Mouse (Mus musculus): ENCODE results near the gene Calr. TPM values are rescaled to one million over a fixed set of nuclear protein-coding genes. Genes with fewer than 3 reads are reported as not detected.

The Calr gene
- polyA plus RNA-seq, 1 experiment from 2014 or later, result 730 TPM

- peak; percentile 55 for ATAC-seq (ENCODE audit: low FRiP score)
- Histone ChIP-seq H3K27me3 (replicated peaks) (peaks cover 7% of the 10 kb centered on the region; the same call in 1 of the 2 replicates), H3K4me1 (peaks cover 16% of the 10 kb centered on the region), H3K9me3 (replicated peaks) (no peaks in the 10 kb centered on the region), H3K4me3 (replicated peaks) (peak overlapping the region; percentile 49), H3K27ac (replicated peaks) (no peak overlapping the region), H3K36me3 (peaks cover 24% of the 10 kb centered on the region), H3K4me2 (peak overlapping the region; percentile 97), H3K9ac (replicated peaks) (peak overlapping the region; percentile 47)
- WGBS, result 4% methylated on average over 54 of the region's 54 CpGs
Observed at GRCm38 (mm10) chr8:84872309-84872965, 25.7 kb upstream of the Calr start.

- 16% methylated on average over 41 of the region's 46 CpGs for WGBS
- Histone ChIP-seq H3K27me3 (replicated peaks) (peaks cover 7% of the 10 kb centered on the region; the same call in 1 of the 2 replicates), H3K4me3 (replicated peaks) (peak within 1 kb of the TSS; percentile 49), H3K4me1 (peaks cover 16% of the 10 kb centered on the region), H3K9me3 (replicated peaks) (no peaks in the 10 kb centered on the region), H3K4me2 (peak within 1 kb of the TSS; percentile 97), H3K9ac (replicated peaks) (peak within 1 kb of the TSS; percentile 47), H3K27ac (replicated peaks) (no peak within 1 kb of the TSS), H3K36me3 (peaks cover 32% of the 10 kb centered on the region)
- ATAC-seq (ENCODE audit: low FRiP score), result peak; percentile 84
Observed at GRCm38 (mm10) chr8:84871376-84872308, 24.9 kb upstream of the Calr start, which contains the start of gene Syce2. Gene Syce2 (plus strand): TSS chr8:84872111.

- WGBS, result under 1% methylated on average over 39 of the region's 39 CpGs
- H3K27ac ChIP-seq (replicated peaks), result peak within 1 kb of the TSS; percentile 84
- no peaks in the 10 kb centered on the region for H3K9me3 ChIP-seq (replicated peaks)
- H3K4me1 ChIP-seq, result peaks cover 22% of the 10 kb centered on the region
- peak; percentile 93 for ATAC-seq (ENCODE audit: low FRiP score)
- no peaks in the 10 kb centered on the region for H3K27me3 ChIP-seq (replicated peaks)
- H3K36me3 ChIP-seq, result peaks cover 24% of the 10 kb centered on the region
- peak within 1 kb of the TSS; percentile 90 for H3K4me2 ChIP-seq
- H3K9ac ChIP-seq (replicated peaks), result peak within 1 kb of the TSS; percentile 82
- H3K4me3 ChIP-seq (replicated peaks), result peak within 1 kb of the TSS; percentile 79
Observed at GRCm38 (mm10) chr8:84856864-84857441, 10.2 kb upstream of the Calr start, which contains the start of gene Farsa. Gene Farsa (plus strand): TSS chr8:84856989.

- Histone ChIP-seq H3K27me3 (replicated peaks) (no peaks in the 10 kb centered on the region), H3K9ac (replicated peaks) (no peak overlapping the region), H3K36me3 (peaks cover 20% of the 10 kb centered on the region), H3K4me2 (peak overlapping the region; percentile 90; the same call in 1 of the 2 replicates), H3K9me3 (replicated peaks) (no peaks in the 10 kb centered on the region), H3K27ac (replicated peaks) (no peak overlapping the region), H3K4me3 (replicated peaks) (no peak overlapping the region; the same call in 1 of the 2 replicates), H3K4me1 (peaks cover 22% of the 10 kb centered on the region)
- 98% methylated on average over 3 of the region's 3 CpGs for WGBS
- ATAC-seq (ENCODE audit: low FRiP score), result peak; percentile 29; the same call in 1 of the 2 replicates
Observed at GRCm38 (mm10) chr8:84856434-84856833, 9.7 kb upstream of the Calr start.

- peak overlapping the region; percentile 74 for H3K9ac ChIP-seq (replicated peaks)
- H3K27ac ChIP-seq (replicated peaks), result peak overlapping the region; percentile 87
- ATAC-seq (ENCODE audit: low FRiP score), result no peak
- no peaks in the 10 kb centered on the region for H3K9me3 ChIP-seq (replicated peaks)
- no peaks in the 10 kb centered on the region for H3K27me3 ChIP-seq (replicated peaks)
- peak overlapping the region; percentile 79 for H3K4me2 ChIP-seq
- peak overlapping the region; percentile 63 for H3K4me3 ChIP-seq (replicated peaks)
- 39% methylated on average over 6 of the region's 6 CpGs for WGBS
- H3K36me3 ChIP-seq, result peaks cover 24% of the 10 kb centered on the region
- peaks cover 34% of the 10 kb centered on the region for H3K4me1 ChIP-seq
Observed at GRCm38 (mm10) chr8:84847684-84848435, 1.1 kb upstream of the Calr start.

- Histone ChIP-seq H3K4me3 (replicated peaks) (peak overlapping the region; percentile 63), H3K4me2 (peak overlapping the region; percentile 77), H3K27me3 (replicated peaks) (no peaks in the 10 kb centered on the region), H3K9me3 (replicated peaks) (no peaks in the 10 kb centered on the region), H3K27ac (replicated peaks) (peak overlapping the region; percentile 83), H3K9ac (replicated peaks) (peak overlapping the region; percentile 89), H3K4me1 (peaks cover 47% of the 10 kb centered on the region), H3K36me3 (peaks cover 41% of the 10 kb centered on the region)
- peak; percentile 21 for ATAC-seq (ENCODE audit: low FRiP score)
- 1% methylated on average over 30 of the region's 30 CpGs for WGBS
Observed at GRCm38 (mm10) chr8:84846094-84846721, 526 bp downstream of the Calr start.

- H3K4me3 ChIP-seq (replicated peaks), result peak overlapping the region; percentile 63
- 17% methylated on average over 12 of the region's 12 CpGs for WGBS
- peaks cover 48% of the 10 kb centered on the region for H3K4me1 ChIP-seq
- peak overlapping the region; percentile 89 for H3K9ac ChIP-seq (replicated peaks)
- H3K27me3 ChIP-seq (replicated peaks), result no peaks in the 10 kb centered on the region
- ATAC-seq (ENCODE audit: low FRiP score), result no peak
- peaks cover 42% of the 10 kb centered on the region for H3K36me3 ChIP-seq
- peak overlapping the region; percentile 77 for H3K4me2 ChIP-seq
- H3K27ac ChIP-seq (replicated peaks), result peak overlapping the region; percentile 83
- H3K9me3 ChIP-seq (replicated peaks), result no peaks in the 10 kb centered on the region
Observed at GRCm38 (mm10) chr8:84845355-84846093, 1.2 kb downstream of the Calr start.

- Histone ChIP-seq H3K4me2 (peak overlapping the region; percentile 77), H3K27ac (replicated peaks) (peak overlapping the region; percentile 54; the same call in 1 of the 2 replicates), H3K4me1 (peaks cover 51% of the 10 kb centered on the region), H3K9ac (replicated peaks) (peak overlapping the region; percentile 89; the same call in 1 of the 2 replicates), H3K9me3 (replicated peaks) (no peaks in the 10 kb centered on the region), H3K36me3 (peaks cover 42% of the 10 kb centered on the region), H3K27me3 (replicated peaks) (no peaks in the 10 kb centered on the region), H3K4me3 (replicated peaks) (peak overlapping the region; percentile 63)
- ATAC-seq (ENCODE audit: low FRiP score), result no peak
- 89% methylated on average over 9 of the region's 9 CpGs for WGBS
Observed at GRCm38 (mm10) chr8:84844397-84845070, 2.2 kb downstream of the Calr start.

- peaks cover 57% of the 10 kb centered on the region for H3K4me1 ChIP-seq
- WGBS, result 83% methylated on average over 1 of the region's 1 CpGs
Observed at GRCm38 (mm10) chr8:84841514-84841913, 5.2 kb downstream of the Calr start.

More at GRCm38 (mm10) chr8:84841514-84841913, 5.2 kb downstream of the Calr start:
- H3K9me3 ChIP-seq (replicated peaks), result no peaks in the 10 kb centered on the region
- H3K4me3 ChIP-seq (replicated peaks), result no peak overlapping the region
- no peak for ATAC-seq (ENCODE audit: low FRiP score)
- no peaks in the 10 kb centered on the region for H3K27me3 ChIP-seq (replicated peaks)
- no peak overlapping the region for H3K27ac ChIP-seq (replicated peaks)
- peaks cover 67% of the 10 kb centered on the region for H3K36me3 ChIP-seq
- H3K4me2 ChIP-seq, result no peak overlapping the region
- H3K9ac ChIP-seq (replicated peaks), result no peak overlapping the region
